Mouse (Mus musculus) hindbrain, embryonic 14.5 days (tissue): ENCODE measurements around the gene Prkch. TPM values are rescaled to one million over a fixed set of nuclear protein-coding genes. Genes with fewer than 3 reads are reported as not detected.

Experiments
- ATAC-seq: fragments of 200-750 bp; cut with Nextera tagmentation; 2 replicates; pipeline ENCODE4 v1.8.0; 2017; ENCODE audit warnings: moderate number of reproducible peaks, mild to moderate bottlenecking, moderate TSS enrichment, moderate library complexity; ENCODE audit not compliant: low FRiP score
- DNase-seq: peaks from one replicate; pipeline ENCODE4 v3.0.0-alpha.2; 2015; ENCODE audit warnings: low spot score
- H3K27ac ChIP-seq: fragments of 300-500 bp; sonication (generic); 2 replicates; pipeline ENCODE4 v1.5.1; 2014; ENCODE audit warnings: mild to moderate bottlenecking, moderate library complexity
- H3K27me3 ChIP-seq: fragments of 300-500 bp; sonication (generic); 2 replicates; pipeline ENCODE4 v1.6.1; 2014; ENCODE audit warnings: mild to moderate bottlenecking, low read length, mixed read lengths; ENCODE audit not compliant: control insufficient read depth, insufficient read depth
- H3K36me3 ChIP-seq: fragments of 300-500 bp; sonication (generic); replicated peaks from 2 replicates; pipeline ENCODE4 v1.6.1; 2014; ENCODE audit not compliant: control insufficient read depth, insufficient read depth
- H3K4me1 ChIP-seq: fragments of 300-500 bp; sonication (generic); replicated peaks from 2 replicates; pipeline ENCODE4 v1.6.1; 2014; ENCODE audit warnings: antibody characterized with exemption, low read length, mixed read lengths; ENCODE audit not compliant: control insufficient read depth, insufficient read depth
- H3K4me2 ChIP-seq: fragments of 300-500 bp; sonication (generic); replicated peaks from 2 replicates; pipeline ENCODE4 v1.6.1; 2014; ENCODE audit warnings: mild to moderate bottlenecking, moderate library complexity
- H3K4me3 ChIP-seq: fragments of 300-500 bp; sonication (generic); replicated peaks from 2 replicates; pipeline ENCODE4 v1.5.1; 2014; ENCODE audit warnings: mild to moderate bottlenecking, low read length
- H3K9ac ChIP-seq: fragments of 300-500 bp; sonication (generic); 2 replicates; pipeline ENCODE4 v1.6.1; 2014
- H3K9me3 ChIP-seq: fragments of 300-500 bp; sonication (generic); 2 replicates; pipeline ENCODE4 v1.6.1; 2016; ENCODE audit warnings: low read length; ENCODE audit not compliant: control insufficient read depth
- WGBS: fragments of 180-500 bp; shearing (Covaris S2); extraction: QIAGEN DNeasy Blood & Tissue Kit; methylation state at CpG from one replicate; pipeline ENCODE4 v1.1.7; 2014; 5-methylcytosine and 5-hydroxymethylcytosine counted together
- polyA plus RNA-seq: library from polyadenylated mRNA; unstranded; fragments of >200 nt; fragmentation: Nextera tagmentation; extraction: Ambion mirVana; gene quantifications from 2 replicates; pipeline ENCODE4 v1.2.1, GENCODE M21; 2014

Prkch gene
- polyA plus RNA-seq, 1 experiment from 2014 or later, result 9.9 TPM

GRCm38 (mm10) chr12:73720466-73720865, 135.9 kb downstream of the Prkch start:
- WGBS, result 97% methylated on average over 2 of the region's 2 CpGs
- no peak overlapping the region for H3K4me2 ChIP-seq
- no peaks in the 10 kb centered on the region for H3K36me3 ChIP-seq
- H3K4me1 ChIP-seq, result 0 out of 2 replicates have a peak, but pooled peaks cover 6% of the 10 kb centered on the region
- DNase-seq (no peak), ATAC-seq (no peak)
- peaks cover 11% of the 10 kb centered on the region; the same call in 1 of the 2 replicates for H3K9me3 ChIP-seq
- H3K4me3 ChIP-seq, result no peak overlapping the region
- H3K27ac ChIP-seq, result no peak overlapping the region
- H3K27me3 ChIP-seq, result peaks cover 9% of the 10 kb centered on the region; the same call in 1 of the 2 replicates
- no peak overlapping the region for H3K9ac ChIP-seq

GRCm38 (mm10) chr12:73722060-73722459, 137.5 kb downstream of the Prkch start:
- Histone ChIP-seq H3K36me3 (no peaks in the 10 kb centered on the region), H3K4me1 (no peaks in the 10 kb centered on the region), H3K27me3 (peaks cover 13% of the 10 kb centered on the region), H3K27ac (no peak overlapping the region), H3K9ac (no peak overlapping the region), H3K4me2 (no peak overlapping the region), H3K4me3 (no peak overlapping the region), H3K9me3 (peaks cover 11% of the 10 kb centered on the region; the same call in 1 of the 2 replicates)
- DNase-seq (no peak), ATAC-seq (no peak)
- WGBS, result 86% methylated on average over 3 of the region's 3 CpGs

DNA sequence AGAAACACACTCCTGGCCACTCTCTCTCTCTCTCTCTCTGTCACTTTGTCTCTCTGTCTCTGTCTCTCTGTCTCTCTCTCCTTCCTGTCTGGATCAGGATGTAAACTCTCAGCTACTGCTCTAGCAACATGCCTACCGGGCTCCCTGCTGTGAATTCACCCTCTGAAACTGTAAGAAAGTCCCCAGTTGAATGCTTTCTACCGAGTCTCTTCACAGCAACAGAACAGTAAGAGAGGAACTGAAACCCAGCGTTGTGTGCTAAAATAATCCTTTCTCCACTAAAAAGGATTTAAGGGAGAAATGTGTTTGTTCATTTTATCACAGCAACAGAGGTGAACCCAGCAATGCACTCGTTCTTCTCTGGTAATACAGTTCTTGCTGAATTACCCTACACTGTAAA, 138.5 kb downstream of the Prkch start:
- Histone ChIP-seq H3K4me1 (no peaks in the 10 kb centered on the region), H3K9me3 (peaks cover 11% of the 10 kb centered on the region; the same call in 1 of the 2 replicates), H3K36me3 (no peaks in the 10 kb centered on the region), H3K4me2 (no peak overlapping the region), H3K27ac (no peak overlapping the region), H3K9ac (no peak overlapping the region), H3K27me3 (peaks cover 24% of the 10 kb centered on the region), H3K4me3 (no peak overlapping the region)
- ATAC-seq (no peak), DNase-seq (no peak)
- 79% methylated on average over 4 of the region's 4 CpGs for WGBS

GRCm38 (mm10) chr12:73723887-73724286, 139.3 kb downstream of the Prkch start:
- peaks cover 11% of the 10 kb centered on the region; the same call in 1 of the 2 replicates for H3K9me3 ChIP-seq
- 94% methylated on average over 10 of the region's 10 CpGs for WGBS
- no peak overlapping the region for H3K4me3 ChIP-seq
- no peak overlapping the region for H3K9ac ChIP-seq
- H3K27me3 ChIP-seq, result peaks cover 32% of the 10 kb centered on the region
- ATAC-seq (no peak), DNase-seq (no peak)
- H3K36me3 ChIP-seq, result no peaks in the 10 kb centered on the region
- no peak overlapping the region for H3K4me2 ChIP-seq
- H3K4me1 ChIP-seq, result no peaks in the 10 kb centered on the region
- no peak overlapping the region for H3K27ac ChIP-seq

DNA sequence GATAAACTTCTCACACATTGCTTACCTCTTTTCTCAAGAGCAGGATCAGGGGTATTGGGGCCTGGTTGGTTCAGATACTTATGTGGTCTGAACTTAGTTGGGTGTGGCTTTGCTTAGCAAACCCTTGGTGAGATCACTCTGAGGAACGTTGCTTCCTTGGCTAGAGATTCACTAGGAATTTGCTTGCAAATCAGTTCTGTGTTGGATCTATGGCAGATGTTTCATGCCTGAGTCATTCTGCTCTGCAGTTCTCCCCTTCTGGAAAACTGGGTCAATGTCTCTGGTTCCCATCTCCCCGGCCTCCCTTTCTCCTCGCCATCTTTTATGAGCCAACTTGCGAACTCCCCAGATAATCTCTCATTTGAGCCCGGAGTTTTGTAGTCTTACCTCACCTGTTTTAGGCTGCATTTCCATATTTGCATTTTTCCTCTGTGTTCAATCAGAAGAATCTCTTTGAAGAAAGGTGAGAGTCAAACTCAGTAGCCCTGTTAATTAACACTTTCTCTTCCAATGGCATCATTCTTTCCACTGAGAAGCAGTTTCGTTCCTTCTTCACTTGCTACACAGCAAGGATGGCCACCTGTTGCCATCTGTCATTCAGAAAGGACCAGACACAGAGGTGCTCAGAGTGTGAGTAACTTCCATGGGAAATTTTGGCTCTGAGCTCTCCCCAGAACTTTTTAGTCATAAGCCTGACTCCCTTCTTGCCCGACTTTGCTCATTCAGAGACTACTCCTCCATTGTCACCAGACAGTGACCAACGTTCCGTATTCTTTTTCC, 141.4 kb downstream of the Prkch start:
- Histone ChIP-seq H3K4me3 (no peak overlapping the region), H3K9me3 (peaks cover 11% of the 10 kb centered on the region; the same call in 1 of the 2 replicates), H3K27ac (no peak overlapping the region), H3K36me3 (no peaks in the 10 kb centered on the region), H3K9ac (no peak overlapping the region), H3K4me2 (no peak overlapping the region), H3K4me1 (peaks cover 6% of the 10 kb centered on the region), H3K27me3 (peaks cover 43% of the 10 kb centered on the region)
- ATAC-seq, result no peak
- 94% methylated on average over 9 of the region's 9 CpGs for whole genome bisulfite sequencing
- no peak for DNase-seq

DNA sequence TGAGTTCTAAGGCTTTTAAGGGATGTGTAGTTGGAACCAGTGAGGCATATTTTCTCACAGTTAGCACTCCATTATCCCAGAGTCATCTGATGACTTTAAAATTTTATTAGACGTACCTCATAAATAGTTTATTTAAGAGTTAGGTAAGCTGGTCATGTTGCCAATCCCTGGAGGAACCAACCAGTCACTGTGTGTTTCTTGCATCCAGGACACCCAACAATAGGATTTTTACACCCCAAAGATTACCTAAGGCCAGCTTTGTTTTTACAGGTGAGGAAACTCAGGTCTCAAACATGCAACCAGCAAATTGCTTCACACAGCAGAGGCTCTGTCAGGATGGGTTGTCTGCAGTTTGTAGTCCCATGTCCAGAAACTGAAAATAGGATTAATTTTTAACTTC, 142.4 kb downstream of the Prkch start:
- 95% methylated on average over 1 of the region's 1 CpGs for WGBS

DNA sequence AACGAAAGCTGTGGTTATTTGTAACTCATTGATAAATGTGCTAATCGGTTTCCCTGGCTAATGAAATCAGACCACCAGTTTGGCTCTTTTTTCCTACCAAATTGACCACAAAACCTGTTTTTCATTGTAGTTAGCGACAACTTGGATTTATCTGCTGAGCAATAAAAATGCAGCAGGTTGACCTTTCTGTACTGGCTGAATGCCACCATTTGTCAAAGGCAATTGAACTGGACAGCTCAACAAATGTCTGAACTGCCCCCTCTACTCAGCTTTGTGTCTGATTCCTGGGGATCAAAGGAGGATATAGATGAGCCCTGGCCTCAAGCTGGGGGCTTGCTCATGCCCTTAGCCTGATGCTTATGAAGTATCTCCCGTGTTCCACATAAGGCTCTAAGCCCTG, 146.0 kb downstream of the Prkch start:
- no peak overlapping the region for H3K4me2 ChIP-seq
- no peak overlapping the region for H3K27ac ChIP-seq
- H3K4me1 ChIP-seq, result peaks cover 17% of the 10 kb centered on the region
- ATAC-seq (no peak), DNase-seq (no peak)
- no peaks in the 10 kb centered on the region for H3K9me3 ChIP-seq
- WGBS, result 14% methylated on average over 4 of the region's 4 CpGs
- no peak overlapping the region for H3K4me3 ChIP-seq
- peaks cover 66% of the 10 kb centered on the region for H3K27me3 ChIP-seq
- no peak overlapping the region for H3K9ac ChIP-seq
- H3K36me3 ChIP-seq, result no peaks in the 10 kb centered on the region

More for the DNA sequence above, 142.4 kb downstream of the Prkch start:
- Histone ChIP-seq H3K9me3 (peaks cover 11% of the 10 kb centered on the region; the same call in 1 of the 2 replicates), H3K4me2 (no peak overlapping the region), H3K4me1 (peaks cover 12% of the 10 kb centered on the region), H3K36me3 (no peaks in the 10 kb centered on the region), H3K27me3 (peaks cover 44% of the 10 kb centered on the region), H3K4me3 (no peak overlapping the region), H3K27ac (no peak overlapping the region), H3K9ac (no peak overlapping the region)
- ATAC-seq (no peak), DNase-seq (no peak)

DNA sequence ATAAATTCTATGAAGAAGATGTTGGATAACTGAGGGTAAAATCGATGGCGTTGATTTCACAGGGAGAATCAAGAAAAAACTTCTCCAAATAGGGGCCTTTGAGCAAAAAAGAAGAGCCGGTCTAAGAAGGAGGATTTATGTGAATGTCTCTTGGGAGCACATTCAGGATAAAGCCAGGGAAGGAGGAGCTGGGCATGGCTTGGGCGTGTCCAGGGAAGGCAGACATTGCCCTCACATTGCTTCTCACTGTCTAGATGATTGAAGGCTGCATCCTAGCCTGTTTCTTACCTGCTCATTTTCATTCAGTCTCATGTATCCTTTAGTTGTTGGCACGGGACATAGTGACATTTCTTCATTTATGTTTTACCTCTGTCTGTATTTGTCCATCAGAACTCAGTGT, 146.5 kb downstream of the Prkch start:
- H3K9ac ChIP-seq, result no peak overlapping the region
- WGBS, result 68% methylated on average over 5 of the region's 5 CpGs
- no peaks in the 10 kb centered on the region for H3K36me3 ChIP-seq
- H3K27ac ChIP-seq, result no peak overlapping the region
- ATAC-seq, result no peak
- H3K4me2 ChIP-seq, result no peak overlapping the region
- DNase-seq, result no peak
- no peak overlapping the region for H3K4me3 ChIP-seq
- peaks cover 69% of the 10 kb centered on the region for H3K27me3 ChIP-seq
- H3K9me3 ChIP-seq, result no peaks in the 10 kb centered on the region
- H3K4me1 ChIP-seq, result peaks cover 17% of the 10 kb centered on the region

- peaks cover 70% of the 10 kb centered on the region for H3K27me3 ChIP-seq
- no peaks in the 10 kb centered on the region for H3K36me3 ChIP-seq
- H3K4me2 ChIP-seq, result no peak overlapping the region
- H3K4me1 ChIP-seq, result peaks cover 17% of the 10 kb centered on the region
- H3K27ac ChIP-seq, result peak overlapping the region; percentile 49
- 51% methylated on average over 17 of the region's 17 CpGs for whole genome bisulfite sequencing
- peak; percentile 62; the same call in 1 of the 2 replicates for ATAC-seq
- no peak overlapping the region for H3K4me3 ChIP-seq
- no peak for DNase-seq
- no peaks in the 10 kb centered on the region for H3K9me3 ChIP-seq
- H3K9ac ChIP-seq, result 0 out of 2 replicates have a peak overlapping the region, but pooled peaks have one; percentile 11
Measured at GRCm38 (mm10) chr12:73731848-73732540, 147.4 kb downstream of the Prkch start.
